Mouse (Mus musculus) thymus, adult 2 months (tissue): ENCODE data around the gene Erc2. TPM values are rescaled to one million over a fixed set of nuclear protein-coding genes. Genes with fewer than 3 reads are reported as not detected.

ENCODE experiments used
- DNase-seq: peaks from one replicate; pipeline ENCODE4 v3.0.0; 2021
- H3K27ac ChIP-seq: fragments of 200-500 bp; 2 replicates; pipeline ENCODE4 v1.5.1; 2012; ENCODE audit warnings: low read length, control low read depth; ENCODE audit not compliant: control insufficient read depth, insufficient read depth
- H3K27me3 ChIP-seq: fragments of 200-500 bp; 2 replicates; pipeline ENCODE4 v1.6.1; 2012; ENCODE audit warnings: mild to moderate bottlenecking, low read length, moderate library complexity, mixed read lengths; ENCODE audit not compliant: control insufficient read depth, insufficient read depth
- H3K36me3 ChIP-seq: fragments of 200-500 bp; 2 replicates; pipeline ENCODE4 v1.6.1; 2012; ENCODE audit warnings: mild to moderate bottlenecking, low read length, moderate library complexity; ENCODE audit not compliant: control insufficient read depth, insufficient read depth
- H3K4me1 ChIP-seq: fragments of 200-500 bp; replicated peaks from 2 replicates; pipeline ENCODE4 v1.6.1; 2012; ENCODE audit warnings: low read length; ENCODE audit not compliant: control insufficient read depth, insufficient read depth
- H3K4me3 ChIP-seq: fragments of 200-500 bp; 2 replicates; pipeline ENCODE4 v1.5.1; 2012; ENCODE audit warnings: mild to moderate bottlenecking, low read length, control low read depth, moderate library complexity; ENCODE audit not compliant: control insufficient read depth, insufficient read depth
- CTCF ChIP-seq: fragments of 200-500 bp; IDR thresholded peaks from 2 replicates; pipeline ENCODE4 v1.5.1; 2012; ENCODE audit warnings: mild to moderate bottlenecking, control low read depth, low read length, moderate library complexity, borderline replicate concordance; ENCODE audit not compliant: control insufficient read depth, poor library complexity, insufficient read depth; ENCODE audit errors: extremely low read depth
- POLR2A ChIP-seq: fragments of 200-500 bp; IDR thresholded peaks from 2 replicates; pipeline ENCODE4 v1.6.1; 2012; ENCODE audit warnings: mild to moderate bottlenecking, low read length, control low read depth, moderate library complexity; ENCODE audit not compliant: control insufficient read depth, poor library complexity, insufficient read depth; ENCODE audit errors: extremely low read depth
- WGBS: fragments of 180-500 bp; shearing (Covaris S2); methylation state at CpG from one replicate; pipeline ENCODE4 v1.1.7; 2018; 5-methylcytosine and 5-hydroxymethylcytosine counted together
- polyA plus RNA-seq: library from polyadenylated mRNA; depleted of rRNA; stranded (reverse); fragments of >200 nt; gene quantifications from 2 replicates; pipeline ENCODE4 v1.2.3, GENCODE M21; 2012

Gene Erc2
- polyA plus RNA-seq, 1 experiment, result 0.18 TPM

DNA sequence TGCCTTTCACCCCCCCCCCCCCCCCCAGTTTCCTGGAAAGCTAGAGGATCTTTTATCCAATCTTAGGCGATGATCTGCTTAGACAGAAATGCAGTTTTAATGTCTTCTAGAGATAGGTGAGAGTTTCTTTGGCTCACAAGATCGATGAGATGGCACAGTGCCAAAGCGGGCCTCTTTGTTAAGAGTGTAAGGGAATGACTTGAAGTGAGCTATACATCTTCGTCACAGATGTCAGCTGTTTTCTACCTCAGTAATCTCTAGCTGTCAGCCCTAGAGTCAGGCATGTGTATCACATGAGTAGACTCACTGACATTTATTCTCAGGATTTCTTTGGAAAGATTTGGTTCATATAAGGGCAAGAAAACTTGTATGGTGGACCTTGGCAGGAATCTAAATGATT is 39.2 kb downstream of the Erc2 start:
- Histone ChIP-seq H3K4me1 (no peaks in the 10 kb centered on the region), H3K4me3 (no peak overlapping the region), H3K27me3 (no peaks in the 10 kb centered on the region), H3K36me3 (no peaks in the 10 kb centered on the region), H3K27ac (no peak overlapping the region)
- no peak for DNase-seq
- no peak for TF ChIP-seq CTCF
- TF ChIP-seq POLR2A, result no peak
- 85% methylated on average over 4 of the region's 4 CpGs for WGBS

DNA sequence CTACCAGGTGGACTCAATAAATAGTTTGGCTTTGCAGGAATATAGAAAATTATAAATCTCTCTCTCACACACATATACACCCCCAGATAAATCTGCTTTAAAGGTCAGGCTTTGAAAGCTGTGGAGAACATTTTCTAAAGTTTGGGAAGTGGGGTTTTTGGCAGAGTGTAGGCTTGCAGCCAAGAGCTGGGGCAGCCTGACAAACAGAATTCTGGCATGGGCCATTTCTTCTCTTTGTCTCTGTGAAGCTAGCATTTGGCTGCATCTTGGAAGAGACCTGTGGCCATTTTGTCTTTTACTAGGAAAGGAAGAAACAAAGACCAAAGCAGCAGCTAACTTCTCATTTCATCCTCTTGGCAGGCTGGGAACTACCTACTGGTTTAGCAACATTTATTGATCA is 40.0 kb downstream of the Erc2 start:
- TF ChIP-seq CTCF (no peak), POLR2A (no peak)
- Histone ChIP-seq H3K27ac (no peak overlapping the region), H3K27me3 (no peaks in the 10 kb centered on the region), H3K4me3 (no peak overlapping the region), H3K4me1 (no peaks in the 10 kb centered on the region), H3K36me3 (no peaks in the 10 kb centered on the region)
- DNase-seq, result no peak

DNA sequence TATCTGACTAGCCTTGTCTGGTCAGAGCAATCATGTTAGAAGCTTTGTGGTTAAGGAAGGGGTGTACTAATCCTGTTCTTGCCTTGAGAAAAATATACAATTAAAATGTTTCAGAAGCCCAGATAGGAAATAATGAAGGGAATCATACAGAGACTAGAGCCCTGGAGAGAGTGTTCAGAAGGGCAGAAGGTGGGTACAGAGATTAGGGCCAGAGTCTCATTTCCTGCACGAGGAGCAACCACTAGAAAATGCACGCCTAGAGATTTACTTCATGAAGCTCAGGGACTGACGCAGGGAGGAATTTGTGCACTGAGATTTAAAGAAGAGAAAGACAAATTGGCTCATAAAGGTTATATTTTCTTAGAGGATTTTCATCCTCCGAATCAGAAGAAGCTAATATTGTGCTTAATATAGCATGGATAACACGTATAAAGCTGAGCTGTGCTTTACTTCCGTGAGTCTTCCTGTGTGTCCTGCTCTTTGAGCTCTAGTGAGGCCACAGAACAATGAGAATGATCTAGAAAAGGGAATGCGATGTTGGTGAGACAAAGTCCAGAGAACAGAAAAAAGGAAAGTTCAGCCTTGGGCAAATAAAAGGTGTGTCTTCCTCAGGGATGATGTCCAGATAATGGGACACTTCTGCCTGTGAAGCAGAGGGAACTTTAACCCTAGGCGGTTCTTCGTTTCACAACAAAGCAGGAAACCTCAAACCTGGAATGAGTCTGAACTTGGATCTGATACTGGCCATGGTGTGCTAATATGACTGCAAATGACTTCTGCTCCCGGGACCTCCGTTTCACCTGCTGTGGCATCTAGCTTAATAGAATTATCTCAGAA is 45.0 kb downstream of the Erc2 start:
- TF ChIP-seq CTCF (no peak), POLR2A (no peak)
- no peak overlapping the region for H3K27ac ChIP-seq
- no peak overlapping the region for H3K4me3 ChIP-seq
- H3K36me3 ChIP-seq, result no peaks in the 10 kb centered on the region
- no peaks in the 10 kb centered on the region for H3K27me3 ChIP-seq
- WGBS, result 88% methylated on average over 11 of the region's 11 CpGs
- DNase-seq, result no peak
- H3K4me1 ChIP-seq, result no peaks in the 10 kb centered on the region

DNA sequence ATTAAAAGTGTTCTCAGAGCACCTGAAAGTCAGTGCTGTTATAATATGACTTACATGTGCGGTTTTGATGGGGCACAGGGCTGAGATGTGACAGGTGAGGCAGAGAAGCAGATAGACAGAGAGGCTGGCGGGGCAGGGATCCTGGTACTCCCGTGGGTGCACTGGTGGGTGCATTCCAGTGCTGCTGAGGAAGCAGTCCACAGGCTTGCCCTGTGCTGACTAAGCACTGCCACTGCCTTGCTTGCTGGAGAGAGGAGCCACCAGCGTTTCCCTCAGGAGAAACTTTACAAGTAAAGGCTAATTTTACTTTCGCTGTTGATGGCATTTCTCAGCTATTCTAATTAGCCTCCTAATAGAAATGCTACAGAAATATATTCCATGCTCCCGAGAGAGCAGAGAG is 45.9 kb downstream of the Erc2 start:
- Histone ChIP-seq H3K27ac (no peak overlapping the region), H3K36me3 (no peaks in the 10 kb centered on the region), H3K4me3 (no peak overlapping the region), H3K4me1 (no peaks in the 10 kb centered on the region), H3K27me3 (no peaks in the 10 kb centered on the region)
- WGBS, result 78% methylated on average over 6 of the region's 6 CpGs
- DNase-seq, result no peak
- TF ChIP-seq CTCF, result no peak
- no peak for TF ChIP-seq POLR2A

DNA sequence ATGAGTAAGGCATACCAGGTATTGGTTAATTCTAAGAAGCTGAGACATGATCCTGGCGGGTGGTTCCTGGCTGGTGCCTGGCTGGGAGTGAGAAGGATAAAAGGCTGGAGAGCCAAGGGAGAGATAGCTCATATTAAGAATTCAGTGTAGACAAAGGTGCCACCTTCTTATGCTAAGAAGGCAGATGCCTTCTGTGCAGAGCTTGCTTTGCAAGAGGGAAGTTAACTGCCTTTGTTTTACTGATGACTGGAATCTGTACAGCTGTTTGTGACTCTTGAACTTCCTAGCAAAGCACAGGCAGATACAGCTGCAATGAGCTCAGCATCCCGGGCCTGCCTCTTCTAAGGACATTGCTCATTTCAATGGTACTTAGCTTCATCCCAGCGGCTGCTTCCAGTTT is 47.7 kb downstream of the Erc2 start:
- TF ChIP-seq POLR2A (no peak), CTCF (no peak)
- Histone ChIP-seq H3K36me3 (no peaks in the 10 kb centered on the region), H3K27me3 (no peaks in the 10 kb centered on the region), H3K4me3 (no peak overlapping the region), H3K4me1 (no peaks in the 10 kb centered on the region), H3K27ac (no peak overlapping the region)
- no peak for DNase-seq
- 94% methylated on average over 3 of the region's 3 CpGs for WGBS

DNA sequence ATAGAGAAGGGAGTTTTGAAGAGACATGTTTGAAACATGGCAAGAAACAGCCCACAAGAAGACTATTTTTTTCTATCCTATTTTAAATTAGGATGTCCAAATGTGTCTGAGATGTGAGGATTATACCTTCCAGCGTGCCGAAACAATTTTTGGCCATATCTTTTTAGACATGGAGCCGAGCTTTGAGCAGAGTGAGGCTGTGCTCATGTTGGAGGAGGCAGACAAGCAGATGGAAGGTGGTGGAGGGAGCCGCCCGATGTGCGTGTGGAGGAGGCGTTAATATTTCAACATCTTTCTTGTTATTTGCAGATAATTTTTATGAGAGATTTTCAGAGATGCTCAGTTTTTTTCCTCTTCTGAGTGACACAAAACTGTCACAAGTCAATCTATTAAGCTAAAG is 50.5 kb downstream of the Erc2 start:
- no peak for DNase-seq
- 93% methylated on average over 7 of the region's 7 CpGs for WGBS
- Histone ChIP-seq H3K27ac (no peak overlapping the region), H3K27me3 (no peaks in the 10 kb centered on the region), H3K36me3 (no peaks in the 10 kb centered on the region), H3K4me1 (no peaks in the 10 kb centered on the region), H3K4me3 (no peak overlapping the region)
- no peak for TF ChIP-seq CTCF

DNA sequence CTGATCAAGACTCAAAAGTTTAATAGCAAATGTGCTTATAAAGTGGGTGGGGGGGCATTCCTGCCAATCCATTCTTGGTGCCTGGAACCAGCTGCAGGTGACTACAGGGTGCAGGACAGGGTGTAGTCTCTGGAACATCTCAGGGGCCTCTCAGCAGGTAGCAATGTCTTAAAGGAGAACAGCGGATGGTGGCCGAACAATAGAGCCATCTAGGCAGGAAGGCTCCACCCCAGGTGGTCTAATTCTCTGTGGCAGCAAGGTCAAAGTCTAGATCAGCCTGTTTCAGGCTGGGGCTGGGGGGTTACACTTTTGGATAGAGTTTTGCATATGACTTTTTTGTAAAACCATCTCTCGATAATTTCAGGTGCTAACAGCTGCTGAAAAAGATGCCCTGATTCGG is 51.9 kb downstream of the Erc2 start:
- 93% methylated on average over 4 of the region's 4 CpGs for WGBS
- TF ChIP-seq POLR2A (no peak), CTCF (no peak)
- Histone ChIP-seq H3K36me3 (no peaks in the 10 kb centered on the region), H3K4me3 (no peak overlapping the region), H3K27ac (no peak overlapping the region), H3K27me3 (no peaks in the 10 kb centered on the region), H3K4me1 (no peaks in the 10 kb centered on the region)
- no peak for DNase-seq
